Mouse (Mus musculus) olfactory bulb, adult 2 months (tissue): ENCODE measurements around the gene Grsf1.

Source experiments
- CTCF ChIP-seq: fragments of 200-500 bp; IDR thresholded peaks from 2 replicates; pipeline ENCODE4 v1.5.1; 2012; ENCODE audit warnings: low read depth, mild to moderate bottlenecking, low read length, moderate library complexity; ENCODE audit not compliant: insufficient read depth
- POLR2A ChIP-seq: fragments of 200-500 bp; IDR thresholded peaks from 2 replicates; pipeline ENCODE4 v1.6.1; 2012; ENCODE audit warnings: mild to moderate bottlenecking, low read depth, low read length, moderate library complexity; ENCODE audit not compliant: insufficient read depth

DNA sequence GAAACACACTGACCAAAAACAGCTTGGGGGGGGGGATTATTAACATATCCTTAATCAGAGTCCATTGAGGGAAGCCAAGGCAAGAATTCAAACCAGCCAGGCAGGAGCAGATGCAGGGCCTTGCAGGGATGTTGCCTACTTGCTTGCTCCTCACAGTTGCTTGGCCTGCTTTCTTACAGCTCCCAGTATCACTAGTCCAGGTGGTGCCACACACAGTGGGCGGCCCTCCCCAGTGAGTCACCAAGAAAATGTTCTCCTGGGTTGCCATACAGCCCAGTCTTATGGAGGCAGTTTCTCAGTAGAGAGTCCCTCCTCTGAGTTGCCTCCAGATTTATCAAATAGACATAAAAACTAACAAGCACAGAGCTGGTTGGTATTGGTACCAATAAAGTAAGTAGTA lies 61.8 kb downstream of the Grsf1 start:
- TF ChIP-seq POLR2A (no peak), CTCF (no peak)
